Comparison of ENCODE assay signal across 8 mouse cellular contexts in the genomic region with DNA sequence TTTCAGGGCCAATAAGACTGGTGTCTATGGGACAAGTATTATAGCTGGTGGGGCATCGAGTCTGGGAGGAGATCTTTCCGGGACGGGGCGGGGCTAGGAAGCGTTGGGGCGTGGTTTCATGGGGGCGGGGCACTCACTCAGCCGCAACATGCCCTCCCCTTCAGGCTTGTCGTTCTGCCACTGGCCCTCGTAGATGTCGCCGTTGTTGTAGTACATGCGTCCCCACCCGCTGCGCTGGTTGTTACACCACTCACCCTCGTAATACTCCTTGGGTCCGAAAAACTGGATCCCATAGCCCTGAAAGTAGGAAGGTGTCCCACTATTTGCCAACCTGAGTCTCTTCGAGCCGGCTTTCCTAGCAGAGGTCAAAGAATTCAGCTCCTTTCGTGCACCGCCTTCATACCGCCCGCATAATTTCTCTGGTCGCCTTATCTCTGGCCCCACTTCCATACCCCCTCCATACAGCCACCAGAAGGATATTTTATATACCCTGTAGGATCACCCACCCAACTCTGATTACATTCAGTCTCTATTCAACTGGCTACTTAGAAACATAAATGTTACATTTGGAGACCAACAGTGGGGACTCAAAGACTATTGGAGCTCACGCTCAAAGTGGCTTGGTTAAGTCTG. TPM values are rescaled to one million over a fixed set of nuclear protein-coding genes. Genes with fewer than 3 reads are reported as not detected.
A peak's percentile ranks its signal among the peaks of the same experiment; 100 is the strongest.
DNase-seq lines count a peak whose midpoint lies in the region; ATAC-seq and TF ChIP-seq lines count a peak whose summit lies in the region.

No protein-coding gene starts in this region.

- H3K27me3 ChIP-seq in cerebellum, adult 2 months (ENCODE audit: control insufficient read depth, insufficient read depth, low read length): no peaks in the 10 kb centered on the region
- no peaks in the 10 kb centered on the region for H3K27me3 ChIP-seq in intestine, embryonic 14.5 days (replicated peaks; ENCODE audit: control insufficient read depth, insufficient read depth, low read length)
- no peaks in the 10 kb centered on the region for H3K27me3 ChIP-seq in liver, embryonic 16.5 days (ENCODE audit: control insufficient read depth, insufficient read depth, low read depth, low read length)

- DNase-seq in cerebellum, adult 2 months: peak in 1 of 2 experiments; percentile 25
- DNase-seq in cerebellum, adult 11 months: no peak
- DNase-seq in gastrocnemius, postnatal 4 days (ENCODE audit: low spot score in 2 of 2): peak; percentile 53 to 75
- peak; percentile 83 for DNase-seq in intestine, embryonic 14.5 days (ENCODE audit: low spot score)
- peak; percentile 60 for DNase-seq in neural tube, embryonic 10.5 days (ENCODE audit: extremely low spot score, low spot score)
- DNase-seq in thymus, postnatal 14 days: peak; percentile 93

- no peaks in the 10 kb centered on the region for H3K9me3 ChIP-seq in intestine, embryonic 14.5 days (ENCODE audit: control insufficient read depth, low read length)
- no peaks in the 10 kb centered on the region for H3K9me3 ChIP-seq in liver, embryonic 16.5 days (replicated peaks; ENCODE audit: control insufficient read depth, low read length)

- peaks cover 4% of the 10 kb centered on the region for H3K4me1 ChIP-seq in cerebellum, adult 2 months (ENCODE audit: control insufficient read depth, insufficient read depth, low read length)
- H3K4me1 ChIP-seq in cortical plate, adult 2 months (ENCODE audit: control insufficient read depth, insufficient read depth, low read length): no peaks in the 10 kb centered on the region
- peaks cover 4% of the 10 kb centered on the region; the same call in 1 of the 2 replicates for H3K4me1 ChIP-seq in intestine, embryonic 14.5 days (replicated peaks; ENCODE audit: control insufficient read depth, insufficient read depth, low read length)
- peaks cover 31% of the 10 kb centered on the region for H3K4me1 ChIP-seq in liver, embryonic 16.5 days (ENCODE audit: control insufficient read depth, low read depth, low read length)

- no peaks in the 10 kb centered on the region for H3K36me3 ChIP-seq in intestine, embryonic 14.5 days (ENCODE audit: control insufficient read depth, insufficient read depth, low read length)
- no peaks in the 10 kb centered on the region for H3K36me3 ChIP-seq in liver, embryonic 16.5 days (ENCODE audit: control insufficient read depth, insufficient read depth)

- peak overlapping the region; percentile 13 for H3K4me3 ChIP-seq in cerebellum, adult 2 months (replicated peaks; ENCODE audit: insufficient read depth, low read depth, low read length)
- peak overlapping the region; percentile 12; the same call in 1 of the 2 replicates for H3K4me3 ChIP-seq in cortical plate, adult 2 months (ENCODE audit: insufficient read depth, low read length)
- peak overlapping the region; percentile 27 for H3K4me3 ChIP-seq in intestine, embryonic 14.5 days (ENCODE audit: low read depth, low read length)
- H3K4me3 ChIP-seq in liver, embryonic 16.5 days (ENCODE audit: low read depth, low read length): peak overlapping the region; percentile 60

- TF ChIP-seq POLR2A in cerebellum, adult 2 months (IDR thresholded peaks at IDR 0.05; ENCODE audit: borderline replicate concordance, insufficient read depth, low read length): no peak
- TF ChIP-seq POLR2A in cortical plate, adult 2 months (IDR thresholded peaks at IDR 0.05; ENCODE audit: extremely low read depth, insufficient read depth, low read length): no peak

- TF ChIP-seq CTCF in cerebellum, adult 2 months (IDR thresholded peaks at IDR 0.05; ENCODE audit: borderline replicate concordance, insufficient read depth, low read depth, low read length): no peak
- no peak for TF ChIP-seq CTCF in cortical plate, adult 2 months (IDR thresholded peaks at IDR 0.05; ENCODE audit: extremely low read depth, insufficient read depth, low read length)

- peak; percentile 55 for ATAC-seq in intestine, embryonic 14.5 days (replicated peaks; ENCODE audit: low FRiP score, low TSS enrichment, low read depth)
- peak; percentile 82 for ATAC-seq in liver, embryonic 16.5 days (ENCODE audit: low read depth)

- H3K27ac ChIP-seq in cerebellum, adult 2 months (ENCODE audit: insufficient read depth, low read length): no peak overlapping the region
- no peak overlapping the region for H3K27ac ChIP-seq in cortical plate, adult 2 months (ENCODE audit: insufficient read depth, low read length)
- no peak overlapping the region for H3K27ac ChIP-seq in intestine, embryonic 14.5 days (ENCODE audit: low read depth)
- H3K27ac ChIP-seq in liver, embryonic 16.5 days (ENCODE audit: low read length): peak overlapping the region; percentile 75

- H3K9ac ChIP-seq in intestine, embryonic 14.5 days (ENCODE audit: low read length): no peak overlapping the region
- peak overlapping the region; percentile 61 for H3K9ac ChIP-seq in liver, embryonic 16.5 days (ENCODE audit: low read depth, low read length)

- H3K4me2 ChIP-seq in intestine, embryonic 14.5 days (ENCODE audit: low read length): peak overlapping the region; percentile 56
- peak overlapping the region; percentile 91 for H3K4me2 ChIP-seq in liver, embryonic 16.5 days (ENCODE audit: low read depth, low read length)

- WGBS in cerebellum, adult 2 months: 13% methylated on average over 25 of the region's 25 CpGs
- 5% methylated on average over 25 of the region's 25 CpGs for WGBS in intestine, embryonic 14.5 days
- 2% methylated on average over 25 of the region's 25 CpGs for WGBS in liver, embryonic 16.5 days (ENCODE audit: insufficient replicate concordance)

RNA-seq across cellular contexts. Expression of a gene that starts 7.6 kb away (rescaled TPM):
- polyA plus RNA-seq in cerebellum, adult 2 months (2012; rRNA removed): 0.23 and 0.73 TPM in 2 replicates
- 0.11 and 0.27 TPM in 2 replicates for polyA plus RNA-seq in cortical plate, adult 2 months (2012; rRNA removed)
- total RNA-seq in gastrocnemius, postnatal 4 days (2021): not detected
- polyA plus RNA-seq in intestine, embryonic 14.5 days (2014; fragmentation: Nextera tagmentation; extraction: Ambion mirVana): 0.54 and 1.5 TPM in 2 replicates
- polyA plus RNA-seq in liver, embryonic 16.5 days (2015; fragmentation: Nextera tagmentation; extraction: Ambion mirVana): not detected in 2 replicates

RNA-seq across cellular contexts. Expression of a gene that starts 24.4 kb away (rescaled TPM):
- polyA plus RNA-seq in cerebellum, adult 2 months (2012; rRNA removed): 20.7 and 21.4 TPM in 2 replicates
- polyA plus RNA-seq in cortical plate, adult 2 months (2012; rRNA removed): 13.2 and 14.3 TPM in 2 replicates
- total RNA-seq in gastrocnemius, postnatal 4 days (2021): 10 to 100 TPM; 46.2 to 53.8 TPM
- 15.6 and 17.7 TPM in 2 replicates for polyA plus RNA-seq in intestine, embryonic 14.5 days (2014; fragmentation: Nextera tagmentation; extraction: Ambion mirVana)
- 8.3 and 8.4 TPM in 2 replicates for polyA plus RNA-seq in liver, embryonic 16.5 days (2015; fragmentation: Nextera tagmentation; extraction: Ambion mirVana)

RNA-seq across cellular contexts. Expression of a gene that starts 29.0 kb away (rescaled TPM):
- polyA plus RNA-seq in cerebellum, adult 2 months (2012; rRNA removed): 21.8 and 25.3 TPM in 2 replicates
- 10.7 and 11.3 TPM in 2 replicates for polyA plus RNA-seq in cortical plate, adult 2 months (2012; rRNA removed)
- 10 to 100 TPM; 24.0 to 25.9 TPM for total RNA-seq in gastrocnemius, postnatal 4 days (2021)
- 8.9 and 10.0 TPM in 2 replicates for polyA plus RNA-seq in intestine, embryonic 14.5 days (2014; fragmentation: Nextera tagmentation; extraction: Ambion mirVana)
- 25.1 and 26.1 TPM in 2 replicates for polyA plus RNA-seq in liver, embryonic 16.5 days (2015; fragmentation: Nextera tagmentation; extraction: Ambion mirVana)

RNA-seq across cellular contexts. Expression of a gene that starts 49.6 kb away (rescaled TPM):
- 27.5 and 29.4 TPM in 2 replicates for polyA plus RNA-seq in cerebellum, adult 2 months (2012; rRNA removed)
- 16.6 and 18.7 TPM in 2 replicates for polyA plus RNA-seq in cortical plate, adult 2 months (2012; rRNA removed)
- 10 to 100 TPM; 26.0 to 31.7 TPM for total RNA-seq in gastrocnemius, postnatal 4 days (2021)
- 31.7 and 37.4 TPM in 2 replicates for polyA plus RNA-seq in intestine, embryonic 14.5 days (2014; fragmentation: Nextera tagmentation; extraction: Ambion mirVana)
- polyA plus RNA-seq in liver, embryonic 16.5 days (2015; fragmentation: Nextera tagmentation; extraction: Ambion mirVana): 14.4 and 15.3 TPM in 2 replicates
